ENCODE assay signal across 8 mouse cellular contexts in the genomic region with DNA sequence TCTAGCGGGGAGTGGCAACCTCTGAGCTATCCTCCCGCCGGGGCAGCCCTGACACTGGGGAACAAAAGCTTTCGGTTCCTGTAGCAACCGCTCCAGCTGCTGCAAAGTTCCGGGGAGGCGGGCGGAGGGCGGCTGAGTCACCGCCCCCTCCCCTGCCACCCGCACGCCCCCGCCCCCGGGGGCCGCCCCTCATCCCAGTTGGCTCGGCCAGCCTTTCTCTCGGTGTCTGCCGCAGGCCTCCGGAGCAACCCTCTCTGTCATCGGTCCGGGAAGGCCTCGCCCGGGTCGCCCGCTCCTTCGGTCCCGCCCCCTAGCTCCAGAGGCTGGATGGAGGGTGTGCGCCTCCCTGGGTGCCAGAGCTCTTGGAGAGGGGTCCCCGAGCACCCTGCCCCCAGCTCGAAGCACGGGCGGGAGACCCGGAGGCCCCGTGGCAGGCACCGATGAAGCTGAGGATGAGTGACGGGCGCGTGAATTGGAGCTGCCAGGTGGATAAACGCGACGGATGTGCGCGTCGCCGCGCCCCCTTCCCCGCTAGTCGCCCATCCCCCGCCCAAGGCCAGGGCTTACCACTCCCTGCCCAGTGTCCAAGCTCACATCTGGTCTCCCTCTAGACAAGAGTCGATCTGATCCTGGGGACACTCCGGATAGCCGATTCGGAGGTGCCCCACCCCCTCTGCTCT. TPM values are rescaled to one million over a fixed set of nuclear protein-coding genes. Genes with fewer than 3 reads are reported as not detected.
DNase-seq lines count a peak whose midpoint lies in the region; ATAC-seq lines count a peak whose summit lies in the region.

No protein-coding gene starts in this region.

- H3K4me1 ChIP-seq in heart, embryonic 14.5 days (ENCODE audit: control insufficient read depth in 2 of 2, insufficient read depth in 2 of 2, low read length in 2 of 2): peaks cover 15 to 23% of the 10 kb centered on the region in 2 experiments; a peak in 2 of 4 replicates
- peaks cover 65% of the 10 kb centered on the region for H3K4me1 ChIP-seq in limb, embryonic 10.5 days
- peaks cover 25% of the 10 kb centered on the region for H3K4me1 ChIP-seq in stomach, embryonic 14.5 days (ENCODE audit: control insufficient read depth, insufficient read depth, low read length)

- no peaks in the 10 kb centered on the region for H3K36me3 ChIP-seq in heart, embryonic 14.5 days (ENCODE audit: control insufficient read depth, insufficient read depth, low read length)
- no peaks in the 10 kb centered on the region for H3K36me3 ChIP-seq in limb, embryonic 10.5 days
- H3K36me3 ChIP-seq in stomach, embryonic 14.5 days (ENCODE audit: control insufficient read depth, insufficient read depth, low read length): no peaks in the 10 kb centered on the region; the same call in 1 of the 2 replicates

- peak overlapping the region; percentile 24 to 45 for H3K4me3 ChIP-seq in heart, embryonic 14.5 days (ENCODE audit: control insufficient read depth in 1 of 2, insufficient read depth in 1 of 2, low read depth in 1 of 2, low read length in 2 of 2)
- H3K4me3 ChIP-seq in limb, embryonic 10.5 days: peak overlapping the region; percentile 61
- H3K4me3 ChIP-seq in stomach, embryonic 14.5 days (ENCODE audit: low read depth, low read length): peak overlapping the region; percentile 44

- WGBS in heart, embryonic 14.5 days: 0% methylated on average over 43 of the region's 53 CpGs
- 1% methylated on average over 53 of the region's 53 CpGs for WGBS in limb, embryonic 10.5 days
- 1% methylated on average over 48 of the region's 53 CpGs for WGBS in stomach, embryonic 14.5 days

- ATAC-seq in heart, embryonic 14.5 days (ENCODE audit: insufficient number of reproducible peaks, insufficient read depth, low FRiP score, low read depth): peak; percentile 17; the same call in 1 of the 2 replicates
- peak; percentile 42 for ATAC-seq in megakaryocyte progenitor cell, adult 5-6 weeks (replicated peaks; ENCODE audit: poor library complexity)
- 0 out of 2 replicates have a peak, but pooled peaks have one; percentile 19 for ATAC-seq in stomach, embryonic 14.5 days (ENCODE audit: insufficient number of reproducible peaks, insufficient read depth, low FRiP score, low read depth)

- H3K4me2 ChIP-seq in heart, embryonic 14.5 days (ENCODE audit: low read length): peak overlapping the region; percentile 73
- H3K4me2 ChIP-seq in stomach, embryonic 14.5 days (replicated peaks; ENCODE audit: low read depth, low read length): peak overlapping the region; percentile 89

- H3K9ac ChIP-seq in heart, embryonic 14.5 days (ENCODE audit: low read length): peak overlapping the region; percentile 62
- H3K9ac ChIP-seq in stomach, embryonic 14.5 days (replicated peaks; ENCODE audit: low read depth, low read length): peak overlapping the region; percentile 25; the same call in 1 of the 2 replicates

- H3K9me3 ChIP-seq in heart, embryonic 14.5 days (ENCODE audit: control insufficient read depth, low read length): no peaks in the 10 kb centered on the region
- H3K9me3 ChIP-seq in limb, embryonic 10.5 days (replicated peaks): no peaks in the 10 kb centered on the region
- H3K9me3 ChIP-seq in stomach, embryonic 14.5 days (ENCODE audit: control insufficient read depth, low read depth, low read length): no peaks in the 10 kb centered on the region

- DNase-seq in spleen, adult 18-20 months: peak; percentile 32 to 50
- DNase-seq in spleen, adult 12 weeks (ENCODE audit: low spot score): no peak
- DNase-seq in embryo, embryonic 10 days (ENCODE audit: low spot score): peak; percentile 67
- DNase-seq in limb, embryonic 10.5 days (ENCODE audit: low spot score): peak; percentile 63
- DNase-seq in c-Kit-positive CD71-positive TER-119-positive erythroid progenitor cells, embryonic 14.5 days (ENCODE audit: low spot score): no peak

- peaks cover 59% of the 10 kb centered on the region for H3K27me3 ChIP-seq in heart, embryonic 14.5 days (ENCODE audit: control insufficient read depth, insufficient read depth, low read length)
- H3K27me3 ChIP-seq in limb, embryonic 10.5 days (ENCODE audit: low read depth, poor library complexity, severe bottlenecking): peaks cover 94% of the 10 kb centered on the region
- peaks cover 10% of the 10 kb centered on the region; the same call in 1 of the 2 replicates for H3K27me3 ChIP-seq in stomach, embryonic 14.5 days (ENCODE audit: control insufficient read depth, insufficient read depth, low read length)

- H3K27ac ChIP-seq in heart, embryonic 14.5 days (replicated peaks in 1 of 2; ENCODE audit: control insufficient read depth in 1 of 2, insufficient read depth in 1 of 2, low read depth in 2 of 2, low read length in 2 of 2): no peak overlapping the region
- peak overlapping the region; percentile 65; the same call in 1 of the 2 replicates for H3K27ac ChIP-seq in limb, embryonic 10.5 days
- no peak overlapping the region for H3K27ac ChIP-seq in stomach, embryonic 14.5 days (ENCODE audit: low read length)

RNA-seq across cellular contexts. Expression of gene Adgrb2, which starts 3.3 kb away (rescaled TPM):
- polyA plus RNA-seq in heart, embryonic 14.5 days (2014; fragmentation: Nextera tagmentation; extraction: Ambion mirVana): 1.7 and 2.6 TPM in 2 replicates
- polyA plus RNA-seq in limb, embryonic 10.5 days (2016; fragmentation: Nextera tagmentation; extraction: Ambion mirVana): 0.45 and 0.84 TPM in 2 replicates
- total RNA-seq in megakaryocyte progenitor cell, adult 5-6 weeks (2015): not detected in 2 replicates
- total RNA-seq in megakaryocyte progenitor cell, adult 5-6 weeks (2017): 0.41 TPM in 1 of 2 replicates, not detected in the other
- polyA plus RNA-seq in stomach, embryonic 14.5 days (2014; fragmentation: Nextera tagmentation; extraction: Ambion mirVana): 2.6 and 4.0 TPM in 2 replicates

RNA-seq across cellular contexts. Expression of gene Spocd1, which starts 58.9 kb away (rescaled TPM):
- 0.24 and 0.47 TPM in 2 replicates for polyA plus RNA-seq in heart, embryonic 14.5 days (2014; fragmentation: Nextera tagmentation; extraction: Ambion mirVana)
- 0.06 TPM in 1 of 2 replicates, not detected in the other for polyA plus RNA-seq in limb, embryonic 10.5 days (2016; fragmentation: Nextera tagmentation; extraction: Ambion mirVana)
- total RNA-seq in megakaryocyte progenitor cell, adult 5-6 weeks (2015): 0.05 and 0.49 TPM in 2 replicates
- total RNA-seq in megakaryocyte progenitor cell, adult 5-6 weeks (2017): 0.04 and 0.81 TPM in 2 replicates
- polyA plus RNA-seq in stomach, embryonic 14.5 days (2014; fragmentation: Nextera tagmentation; extraction: Ambion mirVana): not detected in 2 replicates

RNA-seq across cellular contexts. Expression of gene Col16a1, which starts 59.7 kb away (rescaled TPM):
- 27.9 and 37.1 TPM in 2 replicates for polyA plus RNA-seq in heart, embryonic 14.5 days (2014; fragmentation: Nextera tagmentation; extraction: Ambion mirVana)
- 3.9 and 10.2 TPM in 2 replicates for polyA plus RNA-seq in limb, embryonic 10.5 days (2016; fragmentation: Nextera tagmentation; extraction: Ambion mirVana)
- total RNA-seq in megakaryocyte progenitor cell, adult 5-6 weeks (2015): 0.24 and 1.1 TPM in 2 replicates
- 0.17 and 0.84 TPM in 2 replicates for total RNA-seq in megakaryocyte progenitor cell, adult 5-6 weeks (2017)
- 80.0 and 95.1 TPM in 2 replicates for polyA plus RNA-seq in stomach, embryonic 14.5 days (2014; fragmentation: Nextera tagmentation; extraction: Ambion mirVana)

Comparison
In these comparisons a context has a peak if more than half of its experiments do, and no peak if none do; other contexts are left out.
1. DNase-seq: peak in spleen, adult 18-20 months (2 of 2), embryo, embryonic 10 days (single experiment) and limb, embryonic 10.5 days (single experiment); none in spleen, adult 12 weeks (single experiment) and c-Kit-positive CD71-positive TER-119-positive erythroid progenitor cells, embryonic 14.5 days (single experiment).
2. Peak in every context shown above with its lines, with median percentiles within 50 percentile points of each other: ATAC-seq and H3K4me3 ChIP-seq.